Mouse (Mus musculus): ENCODE data around the gene Olfr1396. TPM values are rescaled to one million over a fixed set of nuclear protein-coding genes. Genes with fewer than 3 reads are reported as not detected.

Gene Olfr1396
- polyA plus RNA-seq, 1 experiment from 2014 or later, result not detected

DNA sequence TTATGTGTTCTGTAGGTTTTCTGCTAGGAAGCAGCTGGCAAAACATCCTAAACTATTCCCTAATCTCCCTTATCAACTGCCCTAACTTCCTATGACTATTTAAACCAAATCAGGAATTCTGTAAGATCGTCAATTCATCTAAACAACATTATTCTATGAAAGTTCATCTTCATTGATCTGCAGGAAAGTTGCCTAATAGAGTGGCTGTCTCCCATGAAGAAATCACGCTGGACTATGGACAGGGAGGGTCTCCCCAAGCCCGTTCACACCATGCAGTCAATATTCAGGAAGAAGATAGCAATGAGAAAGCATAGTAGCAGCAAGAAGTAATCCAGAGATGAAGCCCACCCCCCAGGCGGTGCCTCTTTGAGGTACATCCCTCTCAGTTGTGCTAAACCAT is 23.5 kb downstream of the Olfr1396 start:
- CTCF ChIA-PET, result interaction anchor here (0.9 to 1.9 kb wide), 9 partner anchors 8 to 315 kb away, joined by 3 to 8 read pairs (median 3); partner anchors contain the start of gene Ifi47
- POLR2A ChIA-PET, result no interaction called here

DNA sequence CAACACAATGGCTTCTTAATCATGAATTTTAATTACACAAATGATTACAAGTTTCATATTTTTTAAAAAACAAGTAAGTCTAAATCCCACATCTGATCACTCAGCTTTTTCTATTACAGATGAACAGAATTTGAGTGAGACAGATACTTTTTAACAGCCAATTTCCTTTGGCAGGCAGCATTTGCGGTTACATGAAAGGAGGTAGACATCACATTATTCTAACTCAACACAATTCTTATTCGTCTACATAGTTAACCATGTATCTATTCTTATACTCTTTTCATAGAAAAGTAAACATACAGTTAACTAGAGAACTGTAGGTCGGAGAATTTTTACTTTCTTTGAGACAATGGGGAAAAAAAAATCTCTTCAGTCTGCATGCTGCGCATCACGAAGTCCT is 24.1 kb downstream of the Olfr1396 start:
- DNase-seq (ENCODE audit: low read depth, low spot score), result no peak
- POLR2A ChIA-PET, result no interaction called here
- CTCF ChIA-PET, result interaction anchor here (1.5 to 1.9 kb wide), 2 partner anchors 11 to 14 kb away, joined by 3 to 8 read pairs; partner anchors contain the start of gene Ifi47
- in situ Hi-C loops (cut with MboI; ENCODE audit: low pct_unique_long_range_greater_than_20kb), result no loop called here
- no peak for ATAC-seq
- no peaks in the 10 kb centered on the region for H3K27me3 ChIP-seq
- TF ChIP-seq CTCF (IDR thresholded peaks at IDR 0.05), result no peak

More for the DNA sequence above, 23.5 kb downstream of the Olfr1396 start:
- H3K27me3 ChIP-seq, result no peaks in the 10 kb centered on the region
- ATAC-seq, result no peak
- in situ Hi-C loops (cut with MboI; ENCODE audit: low pct_unique_long_range_greater_than_20kb), result no loop called here
- DNase-seq (ENCODE audit: low read depth, low spot score), result no peak
- no peak for TF ChIP-seq CTCF (IDR thresholded peaks at IDR 0.05)

DNA sequence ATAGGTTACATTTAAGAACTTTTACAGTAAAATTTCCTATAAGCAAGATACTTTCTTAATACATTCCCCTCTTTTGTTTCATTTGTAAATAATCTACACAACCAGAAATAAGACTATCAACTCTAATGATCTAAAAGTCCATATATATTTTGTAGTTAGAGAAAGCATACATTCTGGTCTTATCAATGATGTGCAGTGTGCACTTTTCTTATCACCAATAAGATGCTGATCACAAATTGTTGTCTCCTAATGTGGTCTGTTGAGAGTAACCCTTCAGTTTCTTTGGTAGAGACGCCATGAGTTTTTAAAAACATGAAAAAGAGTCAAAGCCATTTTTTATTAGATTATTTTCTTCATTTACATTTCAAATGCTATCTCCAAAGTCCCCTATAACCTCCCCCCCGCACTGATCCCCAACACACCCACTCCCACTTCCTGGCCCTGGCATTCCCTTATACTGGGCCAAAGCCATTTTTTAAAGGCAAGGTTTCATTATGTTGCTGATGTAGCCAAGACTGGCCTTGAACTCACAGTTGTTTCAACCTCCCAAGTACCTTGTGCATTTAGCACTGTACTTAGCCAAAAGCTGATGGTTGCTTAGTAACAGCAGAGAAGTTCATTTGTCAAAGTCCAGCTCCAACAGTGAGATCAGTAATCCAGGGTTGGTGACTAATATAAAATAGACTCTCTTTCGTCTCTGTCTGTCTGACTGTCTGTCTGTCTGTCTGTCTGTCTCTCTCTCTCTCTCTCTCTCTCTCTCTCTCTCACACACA is 24.8 kb downstream of the Olfr1396 start:
- H3K27me3 ChIP-seq, result no peaks in the 10 kb centered on the region
- no peak for TF ChIP-seq CTCF (IDR thresholded peaks at IDR 0.05)
- in situ Hi-C loops (cut with MboI; ENCODE audit: low pct_unique_long_range_greater_than_20kb), result loop anchor here (10.0 kb wide), 1 partner anchor 95 kb away; the partner anchor contains the start of genes Gm12185 and Tgtp1
- ATAC-seq, result no peak
- POLR2A ChIA-PET, result interaction anchor here (0.6 kb wide), 1 partner anchor 216 kb away, joined by 3 read pairs; no protein-coding TSS in a partner anchor
- CTCF ChIA-PET, result interaction anchor here (1.5 kb wide), 1 partner anchor 13 kb away, joined by 3 read pairs; the partner anchor contains the start of gene Ifi47
- no peak for DNase-seq (ENCODE audit: low read depth, low spot score)

GRCm38 (mm10) chr11:49088990-49089652 is 25.6 kb downstream of the Olfr1396 start:
- CTCF ChIA-PET, result no interaction called here
- no peak for ATAC-seq
- no peaks in the 10 kb centered on the region for H3K27me3 ChIP-seq
- in situ Hi-C loops (cut with MboI; ENCODE audit: low pct_unique_long_range_greater_than_20kb), result loop anchor here (10.0 kb wide), 1 partner anchor 94 kb away; the partner anchor contains the start of genes Gm12185 and Tgtp1
- DNase-seq (ENCODE audit: low read depth, low spot score), result no peak
- no peak for TF ChIP-seq CTCF (IDR thresholded peaks at IDR 0.05)
- POLR2A ChIA-PET, result no interaction called here

GRCm38 (mm10) chr11:49087830-49088616 is 26.7 kb downstream of the Olfr1396 start:
- in situ Hi-C loops (cut with MboI; ENCODE audit: low pct_unique_long_range_greater_than_20kb), result loop anchor here (10.0 kb wide), 1 partner anchor 93 kb away; the partner anchor contains the start of genes Gm12185 and Tgtp1
- no peaks in the 10 kb centered on the region for H3K27me3 ChIP-seq
- ChIA-PET CTCF (no interaction called here), POLR2A (interaction anchor here (1.4 kb wide), 1 partner anchor 10 kb away, joined by 3 read pairs; no protein-coding TSS in a partner anchor)
- ATAC-seq (no peak), DNase-seq (ENCODE audit: low read depth, low spot score) (no peak)
- TF ChIP-seq CTCF (IDR thresholded peaks at IDR 0.05), result no peak

DNA sequence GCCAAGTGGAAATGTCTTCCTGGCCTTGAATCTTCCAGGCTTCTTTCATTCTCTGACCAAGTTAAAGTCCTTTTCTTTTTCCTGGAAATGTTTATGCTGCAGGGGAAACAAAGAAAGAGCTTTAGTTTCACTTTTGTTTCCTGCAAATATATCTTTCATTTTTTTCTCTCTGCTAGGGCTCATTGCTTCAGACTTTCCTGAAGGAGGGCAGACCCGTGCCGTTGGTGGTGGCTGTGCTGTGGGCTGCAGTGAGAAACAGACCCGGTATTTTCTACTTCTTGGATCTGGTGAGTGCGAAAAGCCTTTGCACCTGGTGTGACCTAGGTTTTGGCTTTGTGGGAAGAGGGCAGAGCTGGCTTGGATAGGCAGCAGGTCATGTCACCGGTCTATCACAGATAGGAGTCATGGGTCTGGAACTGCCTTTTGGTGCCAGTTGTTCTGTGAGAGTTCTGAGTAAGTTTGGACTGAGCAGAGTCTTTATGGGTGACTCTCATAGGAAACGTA is 27.8 kb downstream of the Olfr1396 start:
- no peaks in the 10 kb centered on the region for H3K27me3 ChIP-seq
- no peak for TF ChIP-seq CTCF (IDR thresholded peaks at IDR 0.05)
- POLR2A ChIA-PET, result no interaction called here
- in situ Hi-C loops (cut with MboI; ENCODE audit: low pct_unique_long_range_greater_than_20kb), result loop anchor here (10.0 kb wide), 1 partner anchor 92 kb away; the partner anchor contains the start of genes Gm12185 and Tgtp1
- CTCF ChIA-PET, result interaction anchor here (1.8 kb wide), 1 partner anchor 212 kb away, joined by 4 read pairs; no protein-coding TSS in a partner anchor
- ATAC-seq (no peak), DNase-seq (ENCODE audit: low read depth, low spot score) (no peak)

GRCm38 (mm10) chr11:49084875-49085274 is 29.8 kb downstream of the Olfr1396 start:
- no peak for DNase-seq (ENCODE audit: low read depth, low spot score)

DNA sequence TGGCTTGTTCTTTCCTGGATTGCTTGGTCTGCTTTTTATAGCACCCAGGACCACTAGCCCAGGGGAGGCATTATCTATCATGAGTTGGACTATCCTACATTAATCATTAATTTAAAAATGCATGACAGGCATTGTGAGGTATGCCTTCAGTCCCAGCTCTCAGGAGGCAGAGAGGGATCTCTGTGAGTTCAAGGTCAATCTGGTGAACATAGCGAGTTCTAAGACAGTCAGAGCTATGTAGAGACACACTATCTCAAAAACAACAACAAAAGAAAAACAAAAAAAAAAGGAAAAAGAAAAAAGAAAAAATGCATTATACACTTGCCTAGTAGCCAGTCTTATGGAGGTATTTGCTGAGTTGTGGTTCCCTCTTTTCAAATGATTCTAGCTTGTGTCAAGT is 30.3 kb downstream of the Olfr1396 start:
- ChIA-PET POLR2A (interaction anchor here (0.7 to 1.2 kb wide), 2 partner anchors 212 to 229 kb away, joined by 3 read pairs; partner anchors contain the start of gene Irgm1), CTCF (interaction anchor here (1.1 to 1.7 kb wide), 5 partner anchors 9 to 212 kb away, joined by 3 to 5 read pairs (median 4); partner anchors contain the start of gene Gm12185)
- in situ Hi-C loops (cut with MboI; ENCODE audit: low pct_unique_long_range_greater_than_20kb), result loop anchor here (5.0 to 10.0 kb wide), 2 partner anchors 90 to 162 kb away; partner anchors contain the start of genes Gm12185 and Tgtp1
- peak; percentile 32 for ATAC-seq
- no peak for DNase-seq (ENCODE audit: low read depth, low spot score)
- H3K27me3 ChIP-seq, result no peaks in the 10 kb centered on the region
- TF ChIP-seq CTCF (IDR thresholded peaks at IDR 0.05), result no peak

More at GRCm38 (mm10) chr11:49084875-49085274, 29.8 kb downstream of the Olfr1396 start:
- ATAC-seq, result peak; percentile 70
- POLR2A ChIA-PET, result interaction anchor here (0.9 to 1.2 kb wide), 2 partner anchors 16 to 213 kb away, joined by 3 read pairs; partner anchors contain the start of gene Irgm1
- H3K27me3 ChIP-seq, result no peaks in the 10 kb centered on the region
- CTCF ChIA-PET, result interaction anchor here (0.7 to 1.7 kb wide), 6 partner anchors 9 to 212 kb away, joined by 3 to 5 read pairs (median 4); partner anchors contain the start of gene Gm12185
- in situ Hi-C loops (cut with MboI; ENCODE audit: low pct_unique_long_range_greater_than_20kb), result loop anchor here (5.0 to 10.0 kb wide), 2 partner anchors 90 to 163 kb away; partner anchors contain the start of genes Gm12185 and Tgtp1
- TF ChIP-seq CTCF (IDR thresholded peaks at IDR 0.05), result peak; percentile 55

- POLR2A ChIA-PET, result interaction anchor here (0.6 to 1.2 kb wide), 3 partner anchors 16 to 228 kb away, joined by 3 to 7 read pairs (median 3); partner anchors contain the start of gene Irgm1
- DNase-seq (ENCODE audit: low read depth, low spot score), result no peak
- CTCF ChIA-PET, result interaction anchor here (1.0 to 1.4 kb wide), 3 partner anchors 8 to 209 kb away, joined by 3 to 5 read pairs (median 4); partner anchors contain the start of gene Gm12185
- no peak for TF ChIP-seq CTCF (IDR thresholded peaks at IDR 0.05)
- in situ Hi-C loops (cut with MboI; ENCODE audit: low pct_unique_long_range_greater_than_20kb), result loop anchor here (5.0 to 10.0 kb wide), 2 partner anchors 89 to 162 kb away; partner anchors contain the start of genes Gm12185 and Tgtp1
- no peaks in the 10 kb centered on the region for H3K27me3 ChIP-seq
- ATAC-seq, result no peak
Measured at GRCm38 (mm10) chr11:49083808-49084207, 30.9 kb downstream of the Olfr1396 start.
